Mouse (Mus musculus): Measurements from ENCODE around the gene Cemip2.
A peak's percentile ranks its signal among the peaks of the same experiment; 100 is the strongest.
"Not testable (repeated sequence)": the region's sequence is repeated elsewhere in the genome, so short reads cannot be mapped to it uniquely, and the experiment has no call there.

Gene Cemip2

DNA sequence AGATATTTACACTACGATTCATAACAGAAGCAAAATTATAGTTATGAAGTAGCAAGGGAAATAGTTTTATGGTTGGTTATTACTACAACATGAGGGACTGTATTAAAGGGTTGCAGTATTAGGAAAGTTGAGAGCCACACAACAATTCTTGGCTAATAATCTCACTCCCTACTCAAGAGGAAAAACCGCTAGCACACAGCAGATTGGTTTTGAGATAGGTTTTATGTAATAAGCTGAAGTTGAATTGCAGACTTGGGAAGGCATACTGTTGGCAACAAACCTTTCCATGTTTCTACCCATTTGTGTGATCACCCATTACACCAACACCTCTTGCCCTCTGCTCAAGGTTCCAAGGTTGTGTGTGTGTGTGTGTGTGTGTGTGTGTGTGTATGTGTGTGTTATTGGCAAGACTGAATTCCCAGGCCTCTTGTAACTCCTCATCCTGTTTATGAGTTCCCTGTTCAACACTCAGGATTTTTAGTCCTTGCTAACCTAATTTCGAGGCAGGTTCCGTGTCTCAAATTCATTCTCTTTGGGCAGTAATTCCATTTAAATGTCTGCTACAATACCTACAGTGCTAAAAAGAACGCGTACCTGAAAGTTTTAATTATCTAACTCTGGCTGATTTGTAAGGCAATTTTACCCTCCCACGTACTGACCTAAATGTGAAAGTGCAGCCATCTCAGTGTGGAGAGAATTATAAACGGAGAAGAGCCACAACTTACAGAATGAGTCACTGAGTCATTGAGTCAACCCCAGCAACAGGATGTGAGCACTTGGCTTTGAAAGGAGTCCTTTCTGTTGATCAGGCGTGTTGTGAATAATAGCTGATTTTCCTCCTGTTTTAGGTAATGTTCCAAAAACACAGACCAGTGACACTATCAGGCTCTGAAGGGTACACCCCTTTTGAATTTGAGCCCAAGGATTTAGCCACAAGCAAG is 85.1 kb downstream of the Cemip2 start:
- no peak for DNase-seq (ENCODE audit: low read depth in 1 of 2, low spot score in 2 of 2)

GRCm38 (mm10) chr19:21865242-21866055 is 87.3 kb downstream of the Cemip2 start:
- no peak for DNase-seq (ENCODE audit: low read depth in 1 of 2, low spot score in 2 of 2)

DNA sequence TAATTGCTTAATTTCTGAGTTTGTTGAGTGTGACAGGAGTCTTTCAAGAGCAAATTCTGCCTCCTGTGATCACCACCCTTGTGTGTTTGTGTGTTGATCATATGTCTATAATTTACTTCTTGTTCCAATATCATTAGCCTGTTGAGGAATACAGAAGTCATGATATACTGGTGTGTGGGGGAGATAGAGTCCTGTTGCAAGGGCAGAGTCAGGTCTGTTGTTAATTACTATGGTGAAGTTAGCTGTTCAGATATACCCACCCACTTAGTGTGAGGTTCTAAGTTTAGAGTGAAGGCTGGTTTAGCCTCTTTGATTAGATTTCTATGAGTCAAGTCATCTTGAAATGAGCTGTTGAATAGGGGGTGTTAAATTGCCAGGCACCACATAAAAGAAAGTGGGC is 88.0 kb downstream of the Cemip2 start:
- no peak for DNase-seq (ENCODE audit: low read depth in 1 of 2, low spot score in 2 of 2)

DNA sequence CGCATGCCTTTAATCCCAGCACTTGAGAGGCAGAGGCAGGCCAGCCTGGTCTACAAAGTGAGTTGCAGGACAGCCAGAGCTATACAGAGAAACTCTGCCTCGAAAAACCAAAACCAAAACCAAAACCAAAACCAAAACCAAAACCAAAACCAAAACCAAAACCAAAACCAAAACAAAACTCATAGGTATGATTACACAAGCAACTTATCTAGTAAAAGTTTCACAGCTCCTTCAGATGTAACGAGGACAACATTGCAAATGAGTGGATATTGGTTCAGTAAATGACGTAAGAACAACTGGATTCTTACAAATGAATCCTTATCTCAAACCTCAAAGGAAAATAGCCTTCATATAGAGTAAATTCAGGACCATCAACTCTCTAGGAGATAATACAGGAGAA is 88.6 kb downstream of the Cemip2 start:
- not testable (repeated sequence) for DNase-seq (ENCODE audit: low read depth in 1 of 2, low spot score in 2 of 2)

- no peak for DNase-seq (ENCODE audit: low read depth in 1 of 2, low spot score in 2 of 2)
Observed at GRCm38 (mm10) chr19:21868471-21868870, 90.3 kb downstream of the Cemip2 start.

GRCm38 (mm10) chr19:21882110-21882940 is 104.2 kb downstream of the Cemip2 start:
- DNase-seq (ENCODE audit: low read depth in 1 of 2, low spot score in 2 of 2) = no peak

- no peak for DNase-seq (ENCODE audit: low read depth in 1 of 2, low spot score in 2 of 2)
Observed at GRCm38 (mm10) chr19:21883053-21883452, 104.9 kb downstream of the Cemip2 start.

GRCm38 (mm10) chr19:21883922-21884321 is 105.8 kb downstream of the Cemip2 start:
- no peak for DNase-seq (ENCODE audit: low read depth in 1 of 2, low spot score in 2 of 2)

DNA sequence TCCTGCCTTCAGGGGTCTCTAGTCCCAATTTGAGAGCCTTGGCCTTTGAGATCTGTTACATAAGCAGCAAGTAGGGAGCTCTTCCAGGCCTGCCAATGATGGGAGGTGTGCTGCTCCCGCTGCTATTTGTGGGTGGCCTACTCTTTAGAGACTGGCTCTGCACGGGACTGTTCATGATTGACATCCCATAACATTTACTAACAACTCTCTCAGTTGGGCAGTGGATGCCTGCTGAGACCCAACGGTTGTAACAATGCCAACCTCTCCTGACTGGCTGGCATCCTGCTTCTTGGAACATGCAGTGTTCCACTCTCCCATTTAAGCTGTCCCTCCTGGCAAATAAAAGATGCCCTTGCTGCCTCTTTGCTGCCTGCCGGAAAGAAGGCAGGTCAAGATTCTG is 106.2 kb downstream of the Cemip2 start:
- DNase-seq (ENCODE audit: low read depth in 1 of 2, low spot score in 2 of 2) = no peak

- DNase-seq (ENCODE audit: low read depth in 1 of 2, low spot score in 2 of 2) = no peak
Observed at GRCm38 (mm10) chr19:21886166-21886657, 108.1 kb downstream of the Cemip2 start.

DNA sequence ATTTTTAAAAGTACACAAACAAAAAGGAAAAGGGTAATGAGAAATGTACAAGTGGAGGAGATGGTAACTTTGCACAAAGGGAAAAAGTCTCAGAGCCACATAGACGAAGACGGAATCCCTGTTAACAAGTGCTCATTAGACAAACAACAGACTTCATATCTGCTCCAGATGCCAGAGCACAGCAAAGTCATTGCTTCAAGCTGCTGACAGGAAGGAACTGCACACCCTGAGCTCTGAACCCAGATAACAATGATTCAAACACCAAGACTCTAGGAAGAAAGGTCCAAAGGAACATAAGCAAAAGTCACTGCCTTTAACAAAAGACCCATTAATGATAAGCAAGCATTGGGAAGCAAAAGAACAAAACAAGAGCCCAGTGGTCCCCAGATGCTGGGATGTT is 112.6 kb downstream of the Cemip2 start:
- no peak for DNase-seq (ENCODE audit: low read depth in 1 of 2, low spot score in 2 of 2)

GRCm38 (mm10) chr19:21894792-21895191 is 116.7 kb downstream of the Cemip2 start:
- DNase-seq (ENCODE audit: low read depth in 1 of 2, low spot score in 2 of 2) = no peak

DNA sequence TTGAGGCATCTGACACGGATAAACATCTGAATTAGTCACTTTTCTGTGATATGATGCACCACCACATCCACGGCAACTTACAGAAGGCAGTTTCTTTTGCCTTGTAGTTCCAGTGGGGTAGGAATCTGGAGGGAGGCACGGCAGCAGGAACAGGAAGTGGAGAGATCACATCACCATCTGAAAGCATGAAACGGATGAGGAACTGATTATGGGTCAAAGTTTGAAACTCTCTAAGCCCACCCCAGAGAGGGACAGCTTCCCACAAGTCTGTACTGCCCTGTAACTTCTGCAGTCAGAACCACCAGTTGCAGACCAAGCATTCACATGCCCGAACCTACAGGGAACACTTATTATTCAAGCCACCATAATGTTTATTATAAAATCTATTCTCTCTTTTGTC is 117.4 kb downstream of the Cemip2 start:
- peak in 1 of 2 experiments; percentile 4 for DNase-seq (ENCODE audit: low read depth in 1 of 2, low spot score in 2 of 2)

- peak in 1 of 2 experiments; percentile 21 for DNase-seq (ENCODE audit: low read depth in 1 of 2, low spot score in 2 of 2)
Observed at GRCm38 (mm10) chr19:21897122-21897827, 119.1 kb downstream of the Cemip2 start.

DNA sequence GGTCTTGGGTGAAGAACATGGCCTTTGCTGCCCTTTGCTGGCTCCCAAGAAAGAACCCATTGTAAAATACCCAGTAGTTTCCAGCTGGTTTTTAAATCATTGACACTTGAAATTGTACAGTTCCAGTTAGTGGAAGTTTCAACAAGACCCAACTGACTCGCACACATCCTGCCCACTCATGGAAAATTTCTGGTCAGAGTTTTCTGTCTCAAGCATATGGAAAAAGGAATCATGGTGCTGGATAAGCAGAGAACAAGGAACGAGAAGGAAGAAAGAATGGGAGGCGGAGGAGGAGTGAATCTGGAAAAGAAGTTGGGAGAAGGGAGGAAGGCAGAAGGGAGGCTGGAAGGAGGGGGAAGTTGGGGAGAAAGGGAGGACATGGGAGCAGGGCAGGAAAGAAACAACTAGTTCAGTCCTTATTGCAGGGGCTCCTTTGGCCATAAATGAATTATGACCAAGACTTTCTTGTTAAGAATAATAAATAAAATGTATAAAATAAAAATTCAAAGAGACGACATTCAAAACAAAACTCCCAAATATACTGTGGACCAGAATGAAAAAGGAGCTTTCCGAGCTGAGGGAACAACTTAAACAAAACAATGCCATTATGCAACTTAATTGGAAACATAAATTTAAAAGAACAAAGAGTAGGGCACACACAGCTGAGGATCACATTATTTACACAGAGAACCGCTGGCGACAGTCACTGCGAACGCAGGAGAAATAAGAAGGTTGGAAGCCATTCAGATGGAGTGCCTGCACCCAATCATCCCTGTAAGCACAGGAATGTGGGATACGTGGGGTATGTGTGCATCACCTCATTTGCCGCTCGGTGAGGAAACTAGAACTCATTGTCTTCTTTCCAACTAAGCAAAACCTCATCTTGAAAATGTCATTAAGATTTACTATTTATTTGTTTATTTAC is 120.1 kb downstream of the Cemip2 start:
- no peak for DNase-seq (ENCODE audit: low read depth in 1 of 2, low spot score in 2 of 2)
